Mouse (Mus musculus) embryo, embryonic 10.5 days (tissue): ENCODE data around the gene Olfr519.

Source experiments
- DNase-seq: peaks from one replicate; pipeline ENCODE4 v3.0.0-alpha.2; 2015; ENCODE audit warnings: low spot score

Gene Olfr519

GRCm38 (mm10) chr7:108894320-108894719 is at the start of gene Olfr519:
Olfr519 (minus strand) TSS chr7:108894420.
- no peak for DNase-seq

DNA sequence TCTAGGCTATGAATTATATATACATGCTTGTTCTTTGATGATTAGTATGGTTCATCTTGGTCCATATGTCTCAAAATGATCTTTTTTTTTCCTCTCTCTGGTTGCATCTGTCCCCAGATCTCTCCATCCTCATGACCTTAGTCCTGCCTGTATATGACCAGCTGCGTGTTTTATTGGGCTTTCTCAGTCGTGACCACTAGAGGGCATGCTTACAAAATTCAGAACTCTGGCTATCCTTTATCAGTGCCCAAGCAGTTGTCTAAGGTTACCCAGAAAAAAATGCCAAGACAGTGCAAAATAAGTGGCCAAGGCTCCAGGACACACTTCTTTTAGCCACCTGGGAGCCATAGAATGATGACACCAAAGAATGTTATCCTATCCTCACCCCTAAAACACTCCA is 49.8 kb upstream of the Olfr519 start:
- DNase-seq, result peak; percentile 80

GRCm38 (mm10) chr7:108941466-108941865 is 47.2 kb upstream of the Olfr519 start:
- no peak for DNase-seq

- no peak for DNase-seq
Observed at GRCm38 (mm10) chr7:108936591-108936990, 42.4 kb upstream of the Olfr519 start.

DNA sequence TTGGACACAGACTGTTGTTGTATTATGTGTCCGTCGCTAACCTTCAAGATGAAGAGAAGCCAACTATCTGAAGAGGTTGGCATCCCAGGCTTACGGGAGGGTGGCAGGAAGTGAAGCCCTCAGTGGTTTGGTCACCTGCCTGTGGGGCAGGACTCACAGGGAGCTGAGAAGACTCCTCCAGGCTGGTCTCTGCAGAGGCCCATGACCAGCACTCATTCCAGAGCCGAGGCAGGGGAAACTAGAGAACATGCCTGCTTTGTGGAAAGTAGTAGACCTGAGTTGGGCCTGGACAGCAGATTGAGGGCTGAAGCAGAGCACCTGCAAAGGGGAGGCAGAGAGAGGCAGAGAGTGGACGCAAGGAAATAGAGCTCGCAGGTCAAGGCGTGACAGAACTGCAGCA is 41.2 kb upstream of the Olfr519 start:
- no peak for DNase-seq

- DNase-seq, result no peak
Observed at GRCm38 (mm10) chr7:108934836-108935235, 40.6 kb upstream of the Olfr519 start.

GRCm38 (mm10) chr7:108933794-108934731 is 39.8 kb upstream of the Olfr519 start, which contains the start of gene Eif3f:
Eif3f (plus strand) TSS chr7:108934417.
- DNase-seq, result peak; percentile 98

- no peak for DNase-seq
Observed at GRCm38 (mm10) chr7:108929726-108930393, 35.6 kb upstream of the Olfr519 start, which contains the start of gene Nlrp10. Nlrp10 (minus strand) TSS chr7:108930178.

DNA sequence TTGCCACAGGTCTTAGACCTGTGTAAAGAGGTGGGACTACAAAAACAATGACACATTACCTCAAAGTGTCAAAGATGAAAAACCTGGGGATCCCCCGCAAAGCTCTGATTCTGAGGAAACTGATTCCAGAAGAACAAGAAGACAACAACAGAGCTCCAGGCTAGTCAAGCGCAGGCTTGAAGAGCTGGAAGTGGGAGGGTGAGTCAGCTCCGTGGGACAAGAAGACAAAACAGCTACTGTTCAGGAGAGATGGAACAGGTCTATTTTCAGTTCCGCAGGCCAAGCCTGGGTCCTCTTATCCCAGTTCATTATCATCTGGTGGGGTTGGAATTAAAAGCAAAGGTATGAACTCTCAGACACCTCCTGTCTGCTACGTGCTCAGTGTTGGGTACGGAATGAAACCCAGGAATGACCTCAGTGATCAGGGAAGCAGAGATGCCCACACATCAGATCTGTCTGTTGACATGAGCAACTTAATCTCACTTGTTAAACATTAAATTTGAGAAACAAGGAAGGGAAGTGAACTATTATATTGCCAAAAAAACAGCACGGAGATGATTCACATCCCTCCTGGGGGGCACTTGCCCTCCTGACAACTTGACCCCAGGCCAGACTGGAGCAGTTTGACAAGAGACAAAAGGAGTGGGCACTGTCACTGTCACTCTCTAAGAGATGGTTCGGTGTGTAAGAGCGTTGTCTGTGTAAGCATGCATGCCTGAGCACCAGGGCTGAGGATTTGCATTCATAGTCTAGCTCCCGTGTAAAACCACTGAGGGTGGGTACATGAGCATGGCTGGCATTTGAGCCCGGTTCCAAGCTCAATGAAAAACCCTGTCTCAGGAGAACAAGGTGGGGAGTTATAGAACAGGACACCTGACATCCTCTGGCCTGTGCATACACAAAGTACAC is 34.3 kb upstream of the Olfr519 start:
- no peak for DNase-seq

- no peak for DNase-seq
Observed at GRCm38 (mm10) chr7:108927043-108927442, 32.8 kb upstream of the Olfr519 start.

DNA sequence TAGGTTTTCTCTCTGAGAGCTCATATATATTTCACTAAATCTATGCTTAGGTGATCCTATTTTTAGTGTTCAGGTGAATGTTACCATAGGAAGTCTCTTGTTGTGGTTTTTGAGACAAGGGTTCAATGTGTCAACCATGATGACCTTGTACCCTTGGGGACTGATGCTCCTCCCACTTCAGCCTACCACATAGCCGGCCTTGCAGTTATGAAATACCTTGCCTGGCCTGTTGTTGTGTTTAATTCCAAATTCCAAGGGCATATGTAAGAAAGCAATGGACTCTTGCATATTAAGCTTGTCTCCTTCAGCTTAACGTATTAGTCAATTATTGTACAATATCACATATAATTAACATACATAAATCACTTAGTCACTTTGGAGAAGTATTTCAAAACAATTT is 9.7 kb upstream of the Olfr519 start:
- DNase-seq, result no peak

- DNase-seq, result no peak
Observed at GRCm38 (mm10) chr7:108884906-108885305, 9.3 kb downstream of the Olfr519 start, which contains the start of gene Olfr518. Olfr518 (minus strand) TSS chr7:108885006.

- no peak for DNase-seq
Observed at GRCm38 (mm10) chr7:108872279-108872678, 21.9 kb downstream of the Olfr519 start, which contains the start of gene Olfr517. Olfr517 (minus strand) TSS chr7:108872379.

DNA sequence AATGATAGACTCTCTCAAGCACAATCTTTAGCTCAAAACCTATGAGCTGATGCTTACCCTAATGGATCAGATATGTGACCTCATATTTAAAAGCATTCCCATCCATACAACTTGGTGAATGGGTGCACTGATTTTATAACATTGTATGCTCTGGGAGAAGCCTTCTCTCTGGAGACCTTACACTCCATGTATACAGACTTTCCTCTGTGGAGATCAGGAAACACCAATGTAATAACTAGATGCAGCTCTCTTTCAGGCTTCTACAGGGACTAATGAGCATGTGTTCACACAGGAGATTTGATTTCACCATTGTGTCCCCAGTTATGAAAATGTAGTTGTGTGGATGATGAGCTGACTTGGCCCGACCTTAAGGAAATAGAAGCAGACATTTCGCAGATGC is 43.8 kb downstream of the Olfr519 start, which contains the start of gene Olfr516:
Gene Olfr516 (minus strand): TSS at position 101 of the 400 bp plus-strand sequence.
- DNase-seq, result no peak
